Mouse (Mus musculus) megakaryocyte, adult 5-6 weeks (primary cell): ENCODE data around the gene Trnau1ap. TPM values are rescaled to one million over a fixed set of nuclear protein-coding genes. Genes with fewer than 3 reads are reported as not detected.
"Not testable (repeated sequence)": the region's sequence is repeated elsewhere in the genome, so short reads cannot be mapped to it uniquely, and the experiment has no call there.

Source experiments
- ATAC-seq: 2 replicates; pipeline ENCODE4 v1.8.0; 2016; ENCODE audit warnings: mild to moderate bottlenecking, inconsistent platforms; ENCODE audit not compliant: poor library complexity, severe bottlenecking
- total RNA-seq, 2 experiments: library from RNA; stranded (forward) in 1 of 2; stranded (reverse) in 1 of 2; fragments of 153-499, 151-499 nt in 1 of 2; fragments of 221-1000, 200-1000 nt in 1 of 2; gene quantifications; 2 replicates each; pipeline versions ENCODE4 v1.2.3 to v1.2.4; 2015 to 2017

The Trnau1ap gene
- total RNA-seq, 2 experiments from 2014 or later = 25.7 to 32.6 TPM

DNA sequence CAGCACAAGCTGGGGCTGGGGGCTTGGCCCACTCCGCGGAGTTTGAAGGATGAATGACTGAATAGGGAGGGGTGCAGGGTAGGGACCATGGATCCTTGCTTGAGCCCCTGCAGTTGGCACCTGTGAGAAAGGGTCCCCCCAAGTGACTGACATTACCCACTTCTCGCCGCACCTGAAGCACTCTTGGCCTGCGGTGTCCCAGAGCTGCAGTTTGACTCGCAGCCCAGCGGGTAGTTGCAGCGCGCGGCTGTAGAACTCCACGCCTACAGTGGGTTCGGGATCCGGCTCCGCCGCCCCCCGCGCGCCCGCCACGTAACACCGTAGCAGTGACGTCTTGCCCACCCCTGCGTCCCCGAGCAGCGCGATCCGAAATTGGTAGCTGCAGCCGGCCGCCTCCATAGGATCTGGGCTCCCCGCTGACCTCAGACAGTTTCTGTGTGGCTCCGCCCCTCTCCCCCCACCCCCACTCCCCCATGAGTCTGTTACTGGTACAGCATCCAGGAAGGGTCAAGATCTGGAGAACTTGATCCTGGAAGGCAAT is 26.3 kb downstream of the Trnau1ap start, which contains the start of gene Rab42:
TSS of gene Rab42 (minus strand) at position 447 of the 541 bp plus-strand sequence.
- ATAC-seq = peak; percentile 82

DNA sequence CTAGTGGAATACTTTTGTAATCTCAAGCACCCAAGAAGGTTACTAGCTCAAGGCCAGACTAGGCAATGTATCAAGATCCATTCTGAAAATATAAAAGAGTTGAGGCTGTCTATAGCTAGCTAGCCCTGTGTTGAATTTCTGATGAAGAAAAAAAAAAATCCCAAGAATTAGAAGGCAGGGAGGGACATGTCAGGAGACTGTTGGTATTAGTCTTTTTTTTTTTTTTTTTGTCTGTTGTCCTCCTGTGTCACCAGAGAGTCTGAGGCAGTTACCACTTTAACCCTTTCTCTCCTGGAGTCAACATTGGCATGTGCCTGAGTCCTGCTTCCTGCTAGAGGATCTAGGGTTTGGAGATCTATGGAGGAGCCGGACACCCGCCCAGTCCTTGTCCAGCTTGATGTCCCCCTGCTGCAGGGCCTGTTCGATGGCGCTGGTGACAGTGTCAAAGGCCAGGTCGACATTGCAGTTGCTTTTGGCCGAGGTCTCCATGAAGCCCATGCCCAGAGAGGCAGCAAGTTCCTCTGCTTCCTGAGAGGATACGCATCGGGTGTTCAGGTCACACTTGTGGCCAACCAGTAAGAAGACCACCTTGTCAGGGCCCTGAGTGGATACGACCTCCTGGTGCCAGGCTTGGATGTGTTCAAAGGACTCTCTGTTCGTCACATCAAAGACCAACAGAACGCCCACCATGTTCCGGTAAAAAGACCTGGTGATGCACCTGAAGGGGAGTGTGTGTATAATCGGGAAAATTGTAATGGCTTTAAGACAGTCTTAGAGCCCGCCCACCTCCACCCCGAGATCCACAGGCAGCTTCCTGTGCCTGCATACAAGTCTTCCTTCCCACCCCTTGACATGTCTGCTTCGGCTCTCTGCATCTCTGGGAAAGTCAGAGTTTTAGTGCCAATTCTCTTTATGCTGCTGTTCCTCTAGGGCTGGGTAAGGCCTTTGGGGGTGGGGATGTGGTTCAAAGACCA is 27.1 kb downstream of the Trnau1ap start:
- no peak for ATAC-seq

DNA sequence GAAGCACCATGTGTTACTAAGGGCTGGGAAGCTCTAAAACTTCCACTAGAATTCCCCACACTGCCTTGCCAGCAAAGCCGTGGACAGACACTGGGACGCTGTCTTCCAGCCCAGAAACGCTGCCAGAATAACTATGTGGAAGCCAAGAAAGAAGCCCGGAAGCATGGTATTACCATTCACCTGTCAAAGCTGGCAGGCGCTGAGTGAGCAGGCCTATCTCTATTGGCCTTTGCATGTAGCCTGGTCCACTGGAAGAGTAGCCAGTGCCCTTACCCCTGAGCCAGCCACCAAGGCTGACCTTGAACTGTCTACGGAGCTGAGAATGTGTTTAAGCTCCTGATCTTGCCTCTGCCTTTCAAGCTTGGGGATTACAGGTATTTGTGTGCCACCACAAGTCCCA is 27.9 kb downstream of the Trnau1ap start:
- no peak for ATAC-seq

DNA sequence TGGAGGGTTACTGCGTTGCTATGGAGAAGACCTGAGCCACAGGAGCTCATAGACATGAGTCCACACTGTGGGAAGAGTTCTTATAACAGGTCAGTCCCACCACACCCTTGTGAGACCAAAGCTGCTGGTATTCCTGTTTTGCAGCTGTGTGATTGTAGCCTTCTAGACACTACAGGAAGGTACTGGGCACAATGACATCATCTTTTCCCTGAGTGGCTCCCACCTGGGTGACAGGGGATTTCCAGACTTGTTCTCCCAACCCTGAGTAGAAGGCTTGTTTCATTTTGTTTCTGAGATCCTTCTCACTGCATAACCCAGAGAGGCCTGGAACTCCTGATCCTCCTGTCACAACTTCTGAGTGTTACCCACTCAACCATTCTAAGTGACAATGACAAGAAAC is 29.5 kb downstream of the Trnau1ap start:
- no peak for ATAC-seq

DNA sequence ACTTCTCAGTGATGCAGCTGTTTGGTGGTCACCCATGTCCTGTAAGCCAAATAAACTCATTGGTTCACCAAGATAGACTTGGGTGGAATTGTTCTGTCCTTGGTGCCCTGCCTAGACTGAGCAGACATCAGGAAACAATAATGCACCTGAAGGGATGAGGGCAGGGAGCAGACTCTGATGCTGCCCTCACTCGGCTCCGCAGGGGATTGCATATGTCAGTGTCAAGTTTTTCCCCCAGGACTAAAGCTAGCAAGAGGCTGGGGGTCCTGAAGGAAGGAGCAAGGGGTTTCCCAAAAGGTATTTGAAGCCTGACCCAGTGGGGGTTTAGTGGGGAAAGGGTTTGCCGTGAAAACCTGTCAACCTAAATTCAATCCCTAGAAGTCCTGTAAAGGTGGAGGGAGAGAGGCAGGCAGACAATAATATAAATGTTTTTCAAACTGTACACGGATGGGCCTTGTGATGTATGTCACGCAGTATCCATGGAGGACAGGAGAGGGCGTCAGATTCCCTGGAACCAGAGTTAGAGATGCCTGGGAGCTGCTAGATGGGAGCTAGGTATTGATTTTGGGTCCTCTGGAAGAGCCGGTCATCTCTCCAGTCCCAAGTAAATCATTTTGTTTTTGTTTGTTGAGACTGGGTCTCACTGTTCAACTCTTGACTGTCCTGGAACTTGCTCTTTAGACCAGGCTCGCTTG is 33.5 kb downstream of the Trnau1ap start:
- ATAC-seq = no peak

DNA sequence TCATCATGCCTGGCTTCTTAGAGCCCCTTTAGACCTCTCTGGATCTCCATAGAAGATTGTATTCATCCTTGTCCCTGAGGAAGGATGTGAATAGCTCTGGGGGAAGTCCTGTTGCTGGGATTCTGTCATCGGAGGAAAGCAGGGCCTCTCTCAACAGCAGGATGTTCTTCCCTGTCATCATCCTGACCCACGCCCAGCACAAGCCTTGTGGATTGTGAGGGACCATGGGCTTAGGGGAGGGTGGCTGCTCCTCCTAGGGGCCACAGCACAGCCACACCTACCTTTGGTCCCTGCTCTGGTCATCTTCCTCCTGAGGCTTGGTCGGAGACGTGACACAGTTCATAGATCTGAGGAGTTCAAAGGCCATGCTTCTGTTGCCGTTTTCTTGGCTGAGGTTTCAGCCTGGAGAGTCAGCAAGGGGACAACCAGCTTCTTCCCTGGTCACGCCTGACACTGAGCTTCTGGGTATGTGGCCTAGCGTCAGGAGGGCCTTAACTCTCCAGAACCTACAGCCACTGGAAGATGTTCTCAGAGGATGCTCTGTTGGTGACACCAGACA is 35.6 kb downstream of the Trnau1ap start:
- no peak for ATAC-seq

DNA sequence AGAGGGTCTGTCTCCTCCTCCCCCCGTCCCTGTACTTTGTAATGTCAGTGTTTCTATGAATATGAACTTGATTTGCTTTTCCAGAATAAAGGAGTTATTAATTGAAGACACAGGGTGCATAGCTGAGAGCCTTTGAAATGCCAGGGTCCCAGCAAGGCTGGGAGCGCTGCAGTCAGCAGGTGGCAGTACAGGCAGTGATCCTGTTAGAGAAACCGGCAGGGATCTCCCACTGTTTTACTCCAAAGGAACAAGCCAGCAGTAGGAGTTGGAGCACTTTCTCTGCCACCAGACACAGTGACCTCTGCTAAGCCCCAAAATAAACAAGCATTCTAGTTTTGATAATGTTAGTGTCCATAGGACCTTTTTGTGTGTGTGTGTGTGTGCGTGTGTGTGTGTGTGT is 36.4 kb downstream of the Trnau1ap start:
- no peak for ATAC-seq

DNA sequence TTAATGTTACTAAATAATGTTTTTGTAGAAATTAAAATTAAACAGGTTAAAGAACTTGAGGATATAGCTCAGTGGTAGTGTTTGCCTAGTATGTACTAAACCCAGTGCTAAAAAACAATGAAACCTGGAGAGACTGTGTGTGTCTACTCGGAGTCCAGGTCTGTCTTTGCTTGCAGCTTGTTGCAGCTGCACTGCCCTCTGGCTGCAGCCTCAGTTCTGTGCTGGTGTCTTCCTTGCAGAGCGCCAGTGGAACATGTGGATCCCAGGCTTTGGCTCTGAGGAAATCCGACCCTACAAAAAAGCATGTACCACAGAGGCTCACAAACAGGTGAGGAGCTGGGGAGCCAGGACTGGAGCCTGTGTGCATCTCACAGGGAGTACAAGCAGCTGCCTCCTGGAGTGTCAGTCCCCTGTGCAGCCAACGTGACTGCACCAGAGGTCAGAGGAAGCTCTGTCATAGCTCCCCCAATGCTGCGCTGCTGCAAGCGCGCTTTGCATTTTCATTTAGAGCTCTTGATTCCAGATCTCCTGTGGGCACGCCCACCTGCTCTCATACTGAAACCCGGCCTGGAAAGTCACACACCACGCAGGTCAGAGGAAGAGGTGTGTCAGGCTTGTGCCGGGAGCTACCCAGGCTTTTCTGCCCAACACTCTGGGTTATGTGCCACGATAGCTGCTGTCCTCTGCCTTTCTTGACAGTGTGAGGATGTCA is 37.6 kb downstream of the Trnau1ap start:
- ATAC-seq = no peak

DNA sequence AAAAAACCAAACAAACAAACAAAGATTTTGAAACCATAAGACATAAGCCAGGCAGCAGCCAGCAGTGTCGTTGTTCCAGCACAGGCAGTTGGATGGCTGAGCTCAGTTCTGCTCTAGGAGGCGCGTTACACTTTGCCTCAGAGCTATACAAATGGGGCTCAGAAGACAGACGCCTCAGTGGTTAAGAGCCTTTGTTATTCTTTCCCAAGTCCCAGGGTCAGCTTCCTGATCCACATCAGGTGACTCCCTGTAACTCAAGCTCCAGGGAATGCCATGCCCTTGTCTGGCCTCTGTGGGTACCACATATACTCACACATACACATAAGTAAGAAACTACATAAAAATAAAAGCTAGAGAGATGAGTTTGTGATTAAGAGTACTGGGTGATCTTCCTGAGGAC is 38.3 kb downstream of the Trnau1ap start:
- no peak for ATAC-seq

DNA sequence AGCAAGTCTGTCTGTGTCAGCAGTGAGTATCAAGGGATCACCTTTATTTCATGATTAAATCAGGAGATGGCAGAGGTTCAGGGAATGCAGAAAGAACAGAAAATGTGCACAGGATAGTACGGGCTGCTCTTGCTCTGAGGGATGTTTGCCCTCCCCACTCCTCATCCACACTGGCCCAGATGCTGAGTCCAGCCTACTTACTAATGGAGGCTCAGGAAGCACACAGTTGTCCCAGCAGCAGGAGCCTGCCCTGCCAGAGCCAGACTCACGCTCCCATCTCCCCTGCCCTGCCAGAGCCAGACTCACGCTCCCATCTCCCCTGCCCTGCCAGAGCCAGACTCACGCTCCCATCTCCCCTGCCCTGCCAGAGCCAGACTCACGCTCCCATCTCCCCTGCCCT is 40.5 kb downstream of the Trnau1ap start:
- ATAC-seq = not testable (repeated sequence)

DNA sequence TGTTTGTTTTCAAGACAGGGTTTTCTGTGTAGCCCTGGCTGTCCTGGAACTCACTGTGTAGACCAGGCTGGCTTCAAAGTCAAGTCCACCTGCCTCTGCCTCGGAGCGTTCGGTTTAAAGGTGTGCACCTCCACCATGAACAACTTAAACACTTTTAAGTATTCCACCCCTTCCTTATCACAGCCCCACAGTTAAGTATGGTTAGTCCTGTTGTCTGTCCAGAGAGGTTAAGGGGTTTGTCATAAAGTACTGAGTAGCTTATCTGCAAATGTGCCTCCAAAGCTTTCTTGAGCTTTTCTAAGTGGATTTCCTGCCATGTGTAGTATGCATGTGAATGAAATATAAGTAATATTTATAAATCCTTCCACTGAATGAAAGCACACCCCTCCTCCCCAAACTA is 53.4 kb downstream of the Trnau1ap start:
- ATAC-seq = no peak

DNA sequence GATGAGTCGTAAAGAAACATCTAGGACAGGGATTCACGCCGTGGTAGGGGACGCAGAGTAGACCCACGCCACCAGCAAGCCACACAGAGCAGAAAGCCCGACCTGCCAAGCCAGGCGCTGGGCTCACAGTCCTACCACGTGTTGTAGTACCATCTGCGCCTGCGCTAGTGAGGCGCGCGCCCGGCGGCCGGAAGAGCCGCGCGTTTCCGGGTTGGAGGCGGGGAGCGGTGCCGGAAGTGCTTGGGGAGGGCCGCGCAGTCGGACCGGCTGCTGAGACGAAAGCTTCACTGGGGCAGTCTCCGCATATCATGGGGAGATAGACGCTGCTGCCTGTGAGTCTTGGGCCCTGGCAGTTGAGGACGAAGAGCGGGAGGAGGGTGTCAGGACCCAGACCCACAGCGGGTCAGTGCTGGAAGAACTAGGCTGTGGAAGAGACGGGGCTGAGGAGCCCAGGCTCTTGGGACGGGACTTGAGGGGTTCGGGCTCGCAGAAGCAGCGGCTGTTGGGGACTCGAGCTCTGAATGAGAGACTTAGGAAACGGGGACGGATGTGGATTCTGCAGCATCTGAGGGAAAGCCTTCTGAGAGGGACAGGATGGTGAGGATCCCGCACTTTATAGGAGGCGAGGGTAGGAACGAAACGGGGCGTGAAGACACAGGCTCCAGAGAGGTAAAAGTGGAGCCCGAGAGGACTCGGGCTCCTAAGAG is 55.0 kb downstream of the Trnau1ap start, which contains the start of gene Taf12:
TSS of gene Taf12 (plus strand) at position 220 of the 707 bp plus-strand sequence.
- peak; percentile 81 for ATAC-seq

DNA sequence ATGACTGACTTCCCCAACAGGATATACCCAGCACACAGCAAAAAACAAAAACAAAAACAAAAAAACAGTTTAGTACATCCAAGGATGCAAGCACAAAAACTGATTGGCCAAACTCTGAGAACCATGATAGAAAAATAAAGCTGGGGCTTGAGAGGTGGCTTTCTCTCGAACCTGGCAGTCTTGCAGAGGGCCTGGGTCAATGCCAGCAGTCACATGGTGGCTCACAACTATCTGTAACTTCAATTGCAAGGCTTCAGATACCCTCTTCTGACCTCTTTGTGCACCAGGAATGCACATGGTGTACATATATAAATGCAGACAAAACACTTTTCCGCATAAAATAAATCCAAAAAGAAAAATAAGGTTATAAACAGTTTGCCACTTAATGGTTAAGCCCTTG is 56.2 kb downstream of the Trnau1ap start:
- no peak for ATAC-seq

DNA sequence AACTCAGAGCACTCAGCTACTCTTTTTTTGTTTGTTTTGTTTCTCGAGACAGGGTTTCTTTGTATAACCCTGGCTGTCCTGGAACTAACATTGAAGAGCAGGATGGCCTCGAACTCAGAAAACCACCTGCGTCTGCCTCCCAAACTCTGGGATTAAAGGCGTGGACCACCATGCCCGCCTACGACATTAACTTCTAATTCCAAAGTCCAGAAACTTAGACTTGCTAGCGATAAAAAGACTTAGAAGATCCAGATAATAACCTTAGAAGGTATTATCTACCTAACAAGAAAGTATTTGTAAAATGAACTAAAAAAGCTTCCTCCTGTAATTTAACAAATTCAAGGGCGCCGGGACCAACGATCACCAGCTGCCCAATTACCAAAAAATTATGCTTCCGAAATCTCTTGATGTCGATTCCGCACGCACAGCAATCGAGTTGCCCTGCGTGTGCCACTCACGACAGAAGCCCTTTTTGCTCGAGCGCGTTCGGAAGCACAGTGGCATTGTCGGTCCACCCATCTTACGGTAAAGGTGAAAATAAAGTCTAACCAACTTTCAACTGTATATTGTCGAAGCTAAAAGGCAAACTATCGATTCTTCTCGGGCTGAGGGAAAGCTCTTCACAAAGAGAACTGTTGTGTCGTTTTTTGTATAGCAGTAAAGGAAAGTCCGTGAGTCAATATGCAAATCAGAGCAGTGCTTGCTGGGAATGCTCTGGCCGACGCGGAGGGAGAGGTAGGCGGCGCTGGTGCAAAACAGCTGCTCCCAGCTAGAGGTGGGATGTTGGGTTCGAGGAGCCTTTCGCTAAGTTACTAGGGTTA is 59.4 kb downstream of the Trnau1ap start:
- ATAC-seq = peak; percentile 66

DNA sequence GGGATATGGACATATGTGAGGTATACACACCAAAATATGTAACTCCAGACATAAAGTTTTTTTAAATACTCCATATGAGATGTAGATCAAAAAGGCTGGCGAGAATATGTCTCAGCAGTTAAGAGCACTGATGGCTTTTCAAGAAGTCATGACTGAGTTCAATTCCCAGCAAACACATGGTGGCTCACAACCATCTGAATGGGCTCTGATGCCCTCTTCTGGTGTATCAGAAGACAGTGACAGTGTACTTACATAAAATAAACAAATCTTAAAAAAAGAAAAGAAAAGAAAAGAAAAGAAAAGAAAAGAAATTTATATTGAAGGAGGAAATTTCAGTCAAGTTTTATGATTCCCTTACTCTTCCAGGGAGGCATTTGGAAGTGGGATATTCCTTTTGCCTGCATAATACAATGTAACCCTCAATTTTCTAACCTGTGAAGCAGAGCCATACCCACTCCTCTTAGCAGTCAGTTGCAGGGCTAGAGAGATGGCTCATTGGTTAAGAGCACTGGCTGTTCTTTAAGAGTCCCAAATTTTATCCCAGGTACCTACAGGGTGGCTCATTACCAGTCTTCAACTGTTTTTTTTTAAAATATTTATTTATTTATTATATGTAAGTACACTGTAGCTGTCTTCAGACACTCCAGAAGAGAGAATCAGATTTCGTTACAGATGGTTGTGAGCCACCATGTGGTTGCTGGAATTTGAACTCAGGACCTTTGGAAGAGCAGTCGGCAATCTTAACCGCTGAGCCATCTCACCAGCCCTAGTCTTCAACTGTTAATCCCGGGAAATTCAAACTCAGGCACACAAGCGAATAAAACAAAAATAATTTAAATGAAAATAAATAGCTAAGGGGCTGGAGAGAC is 60.2 kb downstream of the Trnau1ap start:
- peak; percentile 14 for ATAC-seq

DNA sequence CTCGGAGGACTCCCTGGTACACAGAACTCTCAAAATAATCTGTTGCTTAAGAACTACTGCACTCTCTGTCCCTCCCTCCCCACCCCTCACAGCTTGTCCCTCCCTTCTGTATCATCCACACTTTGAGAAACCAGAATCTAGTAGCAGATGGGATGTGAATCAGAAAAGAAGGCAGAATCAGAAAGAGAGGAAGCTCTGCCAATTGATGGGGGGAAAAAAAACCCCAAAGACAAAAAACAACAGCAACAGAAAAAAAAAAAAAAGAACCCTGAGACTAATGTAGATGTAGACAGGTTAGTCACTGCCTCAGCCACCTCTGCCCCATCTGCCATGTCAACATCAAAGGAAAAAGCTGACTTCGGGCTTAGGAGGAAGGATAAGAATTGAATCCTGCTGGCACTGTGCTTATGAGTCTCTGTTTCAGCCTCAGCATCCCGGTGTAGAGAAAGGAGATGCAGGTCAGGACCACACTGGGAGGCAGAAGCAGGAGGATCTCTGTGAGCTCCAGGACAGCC is 62.4 kb downstream of the Trnau1ap start:
- no peak for ATAC-seq

DNA sequence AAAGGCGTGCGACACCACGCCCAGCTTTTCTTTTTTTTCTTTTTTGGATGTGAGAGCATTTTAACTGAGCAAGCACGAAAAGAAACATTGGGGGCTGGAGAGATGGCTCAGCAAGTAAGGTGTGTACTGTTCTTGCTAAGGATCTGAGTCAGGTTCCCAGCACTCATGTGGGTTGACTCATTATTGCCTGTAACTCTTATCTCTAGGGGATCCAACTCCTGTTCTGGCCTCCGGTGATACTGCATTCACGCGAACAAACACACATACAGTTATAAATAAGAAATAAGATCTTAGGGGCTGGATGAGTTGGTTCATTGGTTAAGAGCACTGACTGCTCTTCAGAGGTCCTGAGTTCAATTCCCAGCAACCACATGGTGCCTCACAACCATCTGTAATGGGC is 66.0 kb downstream of the Trnau1ap start:
- ATAC-seq = no peak

DNA sequence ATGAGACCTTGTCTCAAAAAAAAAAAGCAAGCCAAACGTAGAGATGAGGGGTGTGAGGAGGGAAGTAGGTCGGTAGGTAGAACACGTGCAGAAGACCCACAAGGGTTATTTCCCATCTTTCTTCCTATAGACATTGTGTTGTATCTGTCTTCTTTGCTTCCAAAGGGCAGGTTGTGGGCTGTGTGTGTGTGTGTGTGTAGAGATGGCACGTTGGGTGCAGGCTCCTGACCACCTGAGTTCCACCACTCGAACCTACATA is 67.1 kb downstream of the Trnau1ap start:
- no peak for ATAC-seq
